Mouse (Mus musculus) left cerebral cortex, postnatal 10 days (tissue): ENCODE measurements at regions not wholly inside any gene's neighbourhood (a gene's known extent, or its start where the extent isn't known, plus 50 kb on each side); places are given as distances from the start of the nearest gene placed in this dataset.

Experiments
- DNase-seq, 2 experiments: peaks; one replicate each; pipeline ENCODE4 v3.0.0; 2021 to 2022; ENCODE audit warnings: low spot score in 2 of 2, mixed read lengths in 1 of 2; ENCODE audit errors: extremely low spot score in 1 of 2
- intact Hi-C: fragments of 180-260 bp; cut with DNase I; formaldehyde crosslinking; loops from one replicate; pipeline ENCODE4 v1.15.1; 2025

- no peak for DNase-seq
- intact Hi-C loops = no loop called here
Measured at GRCm38 (mm10) chr11:86881710-86882109, 74.2 kb upstream of the Dhx40 start.

- no peak for DNase-seq
- intact Hi-C loops = no loop called here
Measured at GRCm38 (mm10) chr11:86879356-86879905, 71.9 kb upstream of the Dhx40 start.

GRCm38 (mm10) chr11:86878327-86879065 is 71.0 kb upstream of the Dhx40 start:
- DNase-seq = no peak
- intact Hi-C loops = no loop called here

- intact Hi-C loops = no loop called here
- no peak for DNase-seq
Measured at GRCm38 (mm10) chr11:86876509-86876908, 69.0 kb upstream of the Dhx40 start.

GRCm38 (mm10) chr11:86875738-86876137 is 68.2 kb upstream of the Dhx40 start:
- intact Hi-C loops = no loop called here
- no peak for DNase-seq

GRCm38 (mm10) chr11:86874666-86875295 is 67.2 kb upstream of the Dhx40 start:
- DNase-seq = peak in 1 of 2 experiments; percentile 24
- intact Hi-C loops = no loop called here

- intact Hi-C loops = no loop called here
- no peak for DNase-seq
Measured at GRCm38 (mm10) chr11:86873406-86873700, 65.8 kb upstream of the Dhx40 start.

GRCm38 (mm10) chr11:86872537-86873405 is 65.2 kb upstream of the Dhx40 start:
- intact Hi-C loops = no loop called here
- DNase-seq = no peak

GRCm38 (mm10) chr11:86871782-86872181 is 64.2 kb upstream of the Dhx40 start:
- intact Hi-C loops = no loop called here
- DNase-seq = no peak

GRCm38 (mm10) chr11:86870486-86871165 is 63.1 kb upstream of the Dhx40 start:
- no peak for DNase-seq
- intact Hi-C loops = no loop called here

GRCm38 (mm10) chr11:86866931-86867330 is 59.4 kb upstream of the Dhx40 start:
- intact Hi-C loops = no loop called here
- DNase-seq = no peak

- intact Hi-C loops = no loop called here
Measured at GRCm38 (mm10) chr11:86859864-86860528, 52.5 kb upstream of the Dhx40 start.

GRCm38 (mm10) chr11:86859236-86859817 is 51.8 kb upstream of the Dhx40 start:
- intact Hi-C loops = no loop called here
- DNase-seq = no peak

More at GRCm38 (mm10) chr11:86859864-86860528, 52.5 kb upstream of the Dhx40 start:
- DNase-seq = no peak

- intact Hi-C loops = no loop called here
- DNase-seq = no peak
Measured at GRCm38 (mm10) chr11:86858211-86858610, 50.7 kb upstream of the Dhx40 start.
